Mouse (Mus musculus) ES-E14 (cell line): ENCODE measurements at regions not wholly inside any gene's neighbourhood (a gene's known extent, or its start where the extent isn't known, plus 50 kb on each side); places are given as distances from the start of the nearest gene placed in this dataset.

ENCODE experiments used
- HCFC1 ChIP-seq: IDR thresholded peaks from 2 replicates; pipeline ENCODE4 v1.6.1; 2012; ENCODE audit warnings: low read length, inconsistent platforms, borderline replicate concordance; ENCODE audit not compliant: insufficient read depth
- ZNF384 ChIP-seq: IDR thresholded peaks from 2 replicates; pipeline ENCODE4 v1.6.1; 2012; ENCODE audit warnings: low read depth, low read length, inconsistent platforms

DNA sequence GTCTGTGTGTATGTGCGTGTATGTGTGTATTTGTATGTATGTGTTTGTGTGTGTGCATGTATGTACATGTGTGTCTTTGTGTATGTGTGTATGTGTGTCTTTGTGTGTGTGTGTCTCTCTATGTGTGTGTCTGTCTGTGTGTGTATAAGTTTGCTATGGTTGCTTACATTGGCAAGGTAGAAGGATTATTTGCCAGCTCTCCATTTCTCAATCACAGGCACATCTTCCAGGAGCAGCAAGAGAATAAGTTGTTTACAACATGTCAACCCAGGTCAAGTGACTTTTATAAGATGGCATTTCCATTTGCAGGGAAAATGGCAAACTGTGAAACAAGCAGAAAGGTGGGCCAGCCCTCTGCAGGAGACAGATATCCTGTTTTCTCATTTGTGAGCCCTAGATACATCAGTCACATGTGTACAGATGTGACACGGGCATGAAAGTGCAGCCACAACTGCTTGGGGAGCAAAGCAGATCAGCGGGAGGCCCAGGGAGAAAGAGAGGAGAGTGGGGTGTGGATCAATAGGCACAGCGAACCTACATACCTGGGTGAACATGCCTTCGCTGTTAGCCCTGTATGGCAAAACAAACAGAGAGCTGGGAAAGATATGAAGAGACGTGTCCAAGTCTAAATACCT, 86.1 kb downstream of the Psmg1 start:
- no peak for TF ChIP-seq ZNF384
- TF ChIP-seq HCFC1, result no peak
